Mouse (Mus musculus) ovary, adult 18-20 months (tissue): ENCODE data around the gene Sycn.

ENCODE experiments used
- DNase-seq: peaks from one replicate; pipeline ENCODE4 v3.0.0; 2022; ENCODE audit warnings: low spot score, mixed read lengths

Gene Sycn

GRCm38 (mm10) chr7:28586663-28587411, 46.2 kb downstream of the Sycn start:
- no peak for DNase-seq

- DNase-seq: no peak
These were observed 47.0 kb downstream of the Sycn start for GRCm38 (mm10) chr7:28587644-28588043.
